Mouse (Mus musculus) forebrain, embryonic 15.5 days (tissue): Measurements from ENCODE around the gene Ptbp3. TPM values are rescaled to one million over a fixed set of nuclear protein-coding genes. Genes with fewer than 3 reads are reported as not detected.
A peak's percentile ranks its signal among the peaks of the same experiment; 100 is the strongest.

Experiments
- ATAC-seq: fragments of 200-750 bp; cut with Nextera tagmentation; replicated peaks from 2 replicates; pipeline ENCODE4 v1.8.0; 2017; ENCODE audit warnings: mild to moderate bottlenecking, moderate TSS enrichment, moderate library complexity
- H3K27ac ChIP-seq: fragments of 300-500 bp; sonication (generic); replicated peaks from 2 replicates; pipeline ENCODE4 v1.5.1; 2015; ENCODE audit warnings: mild to moderate bottlenecking, inconsistent platforms
- H3K27me3 ChIP-seq: fragments of 300-500 bp; sonication (generic); 2 replicates; pipeline ENCODE4 v1.6.1; 2015; ENCODE audit warnings: inconsistent platforms
- H3K36me3 ChIP-seq: fragments of 300-500 bp; sonication (generic); 2 replicates; pipeline ENCODE4 v1.6.1; 2015; ENCODE audit warnings: mild to moderate bottlenecking, inconsistent platforms
- H3K4me1 ChIP-seq: fragments of 300-500 bp; sonication (generic); 2 replicates; pipeline ENCODE4 v1.6.1; 2015; ENCODE audit warnings: inconsistent platforms
- H3K4me2 ChIP-seq: fragments of 300-500 bp; sonication (generic); replicated peaks from 2 replicates; pipeline ENCODE4 v1.6.1; 2015; ENCODE audit warnings: mild to moderate bottlenecking, inconsistent platforms
- H3K4me3 ChIP-seq: fragments of 300-500 bp; sonication (generic); 2 replicates; pipeline ENCODE4 v1.5.1; 2015; ENCODE audit warnings: mild to moderate bottlenecking, inconsistent platforms
- H3K9ac ChIP-seq: fragments of 300-500 bp; sonication (generic); replicated peaks from 2 replicates; pipeline ENCODE4 v1.6.1; 2015; ENCODE audit warnings: mild to moderate bottlenecking, inconsistent platforms
- H3K9me3 ChIP-seq: fragments of 300-500 bp; sonication (generic); 2 replicates; pipeline ENCODE4 v1.6.1; 2016; ENCODE audit warnings: inconsistent platforms
- WGBS: fragments of 180-500 bp; shearing (Covaris S2); methylation state at CpG from one replicate; pipeline ENCODE4 v1.1.7; 2015; ENCODE audit warnings: mixed read lengths; 5-methylcytosine and 5-hydroxymethylcytosine counted together
- polyA plus RNA-seq: library from polyadenylated mRNA; unstranded; fragments of >200 nt; fragmentation: Nextera tagmentation; extraction: Ambion mirVana; gene quantifications from 2 replicates; pipeline ENCODE4 v1.2.1, GENCODE M21; 2015

The Ptbp3 gene
- polyA plus RNA-seq, 1 experiment from 2014 or later = 19.3 TPM

DNA sequence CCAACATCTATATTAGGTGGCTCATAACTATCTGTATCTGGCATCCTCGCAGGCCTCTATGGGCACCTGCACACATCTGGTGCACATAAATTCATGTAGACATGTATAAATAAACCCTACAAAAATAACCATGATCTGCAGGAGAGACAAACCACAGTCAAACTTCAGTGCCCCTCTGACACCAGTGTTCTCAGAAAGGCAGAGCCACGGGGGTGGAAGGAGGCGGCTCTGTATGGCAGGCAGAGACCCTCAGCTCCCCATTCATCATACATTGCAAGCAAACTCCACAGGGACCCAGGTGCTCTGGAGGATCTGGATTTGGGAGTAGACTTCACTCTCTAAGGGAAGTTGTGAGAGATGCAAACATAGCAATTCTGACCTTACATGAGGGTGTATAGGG lies 104.2 kb downstream of the Ptbp3 start:
- no peak overlapping the region for H3K9ac ChIP-seq
- no peak for ATAC-seq
- 93% methylated on average over 3 of the region's 3 CpGs for WGBS

GRCm38 (mm10) chr4:59444085-59444484 lies 105.1 kb downstream of the Ptbp3 start:
- H3K9ac ChIP-seq = no peak overlapping the region
- 74% methylated on average over 4 of the region's 4 CpGs for WGBS

More for the DNA sequence above, 104.2 kb downstream of the Ptbp3 start:
- no peaks in the 10 kb centered on the region for H3K4me1 ChIP-seq
- no peak overlapping the region for H3K27ac ChIP-seq
- no peaks in the 10 kb centered on the region for H3K9me3 ChIP-seq
- H3K27me3 ChIP-seq = 0 out of 2 replicates have a peak, but pooled peaks cover 5% of the 10 kb centered on the region
- no peaks in the 10 kb centered on the region for H3K36me3 ChIP-seq
- no peak overlapping the region for H3K4me2 ChIP-seq
- no peak overlapping the region for H3K4me3 ChIP-seq

DNA sequence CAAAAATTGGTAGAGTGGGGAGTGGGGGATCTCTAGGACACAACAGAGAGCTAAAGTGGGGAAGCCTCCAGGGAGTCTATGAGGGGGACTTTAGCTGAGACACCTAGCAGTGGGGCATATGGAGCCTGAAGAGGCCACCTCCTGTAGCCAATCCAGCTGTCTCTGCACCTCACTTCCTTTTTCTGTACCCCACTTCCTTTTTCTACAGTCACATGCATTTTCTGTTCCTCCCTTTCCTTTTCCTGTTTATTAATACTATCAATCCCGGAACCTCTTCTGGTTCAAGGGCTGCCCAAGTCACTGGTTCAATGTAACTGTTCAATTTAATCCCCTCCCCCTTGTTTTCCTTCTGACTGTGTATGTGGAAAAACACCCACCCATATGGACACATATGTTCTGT lies 107.9 kb downstream of the Ptbp3 start:
- WGBS = 90% methylated on average over 1 of the region's 1 CpGs
- Histone ChIP-seq H3K4me1 (peaks cover 11% of the 10 kb centered on the region; the same call in 1 of the 2 replicates), H3K9ac (no peak overlapping the region), H3K4me3 (no peak overlapping the region), H3K4me2 (no peak overlapping the region), H3K36me3 (no peaks in the 10 kb centered on the region), H3K9me3 (no peaks in the 10 kb centered on the region), H3K27ac (no peak overlapping the region), H3K27me3 (peaks cover 33% of the 10 kb centered on the region)
- ATAC-seq = no peak

More at GRCm38 (mm10) chr4:59444085-59444484, 105.1 kb downstream of the Ptbp3 start:
- Histone ChIP-seq H3K4me3 (no peak overlapping the region), H3K4me1 (no peaks in the 10 kb centered on the region), H3K27ac (no peak overlapping the region), H3K27me3 (peaks cover 14% of the 10 kb centered on the region; the same call in 1 of the 2 replicates), H3K4me2 (no peak overlapping the region), H3K9me3 (no peaks in the 10 kb centered on the region), H3K36me3 (no peaks in the 10 kb centered on the region)
- ATAC-seq = no peak

DNA sequence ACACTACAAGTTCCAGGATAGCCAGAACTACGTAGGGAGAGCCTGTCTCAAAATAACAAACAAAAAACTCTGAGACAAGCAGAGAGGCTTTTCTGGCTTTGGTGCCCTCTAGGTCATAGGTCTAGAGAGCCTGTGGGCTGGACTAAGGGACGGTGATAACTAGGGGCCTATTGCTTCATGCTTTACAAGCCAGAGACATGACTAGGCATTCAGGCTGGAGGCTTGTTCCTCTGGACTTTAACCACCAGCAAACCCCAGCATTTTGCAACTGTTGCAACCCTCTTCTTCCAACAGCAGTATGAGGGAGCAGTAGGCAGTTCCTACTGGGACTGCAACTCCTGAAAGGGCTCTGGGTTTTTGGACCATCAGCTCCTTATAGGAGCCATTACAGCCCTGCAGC lies 109.2 kb downstream of the Ptbp3 start:
- no peaks in the 10 kb centered on the region for H3K36me3 ChIP-seq
- WGBS = 62% methylated on average over 2 of the region's 2 CpGs
- peaks cover 33% of the 10 kb centered on the region for H3K27me3 ChIP-seq
- peaks cover 11% of the 10 kb centered on the region; the same call in 1 of the 2 replicates for H3K4me1 ChIP-seq
- no peak overlapping the region for H3K4me3 ChIP-seq
- H3K9me3 ChIP-seq = no peaks in the 10 kb centered on the region
- no peak overlapping the region for H3K4me2 ChIP-seq
- H3K27ac ChIP-seq = no peak overlapping the region
- H3K9ac ChIP-seq = no peak overlapping the region
- ATAC-seq = no peak

DNA sequence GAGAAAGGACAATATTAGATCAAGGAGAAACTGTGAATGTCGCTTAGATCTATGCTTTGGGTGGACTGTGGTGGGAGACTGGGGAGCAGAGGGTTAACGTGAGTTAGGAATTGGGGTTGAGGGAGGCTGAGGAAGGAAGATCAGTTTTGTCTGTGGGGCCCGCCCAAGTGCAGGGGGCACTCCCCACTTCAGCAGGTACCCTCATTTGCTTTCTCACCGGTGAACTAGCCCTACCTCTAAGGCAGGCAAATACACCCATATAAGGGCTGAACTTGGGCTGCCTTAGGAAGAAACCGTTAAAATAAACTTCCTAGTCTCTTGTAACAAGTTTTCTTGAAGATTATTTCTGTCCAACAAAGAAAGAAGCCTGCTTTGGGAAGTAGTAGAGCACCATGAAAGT lies 110.1 kb downstream of the Ptbp3 start:
- no peaks in the 10 kb centered on the region for H3K36me3 ChIP-seq

GRCm38 (mm10) chr4:59437990-59438854 lies 110.9 kb downstream of the Ptbp3 start, which contains the start of gene Susd1:
Gene Susd1, minus strand, starts transcription at chr4:59438633.
- Histone ChIP-seq H3K4me3 (peak within 1 kb of the TSS; percentile 65), H3K9me3 (no peaks in the 10 kb centered on the region), H3K9ac (peak within 1 kb of the TSS; percentile 50), H3K4me1 (peaks cover 11% of the 10 kb centered on the region; the same call in 1 of the 2 replicates), H3K27ac (no peak within 1 kb of the TSS), H3K36me3 (no peaks in the 10 kb centered on the region), H3K27me3 (peaks cover 33% of the 10 kb centered on the region), H3K4me2 (peak within 1 kb of the TSS; percentile 92)
- peak; percentile 91 for ATAC-seq
- under 1% methylated on average over 74 of the region's 75 CpGs for WGBS

More for the DNA sequence above, 110.1 kb downstream of the Ptbp3 start:
- no peak overlapping the region for H3K4me3 ChIP-seq
- no peak for ATAC-seq
- H3K9ac ChIP-seq = no peak overlapping the region
- H3K27ac ChIP-seq = no peak overlapping the region
- peaks cover 33% of the 10 kb centered on the region for H3K27me3 ChIP-seq
- 36% methylated on average over 5 of the region's 5 CpGs for WGBS
- H3K4me2 ChIP-seq = no peak overlapping the region
- no peaks in the 10 kb centered on the region for H3K9me3 ChIP-seq
- H3K4me1 ChIP-seq = peaks cover 11% of the 10 kb centered on the region; the same call in 1 of the 2 replicates

DNA sequence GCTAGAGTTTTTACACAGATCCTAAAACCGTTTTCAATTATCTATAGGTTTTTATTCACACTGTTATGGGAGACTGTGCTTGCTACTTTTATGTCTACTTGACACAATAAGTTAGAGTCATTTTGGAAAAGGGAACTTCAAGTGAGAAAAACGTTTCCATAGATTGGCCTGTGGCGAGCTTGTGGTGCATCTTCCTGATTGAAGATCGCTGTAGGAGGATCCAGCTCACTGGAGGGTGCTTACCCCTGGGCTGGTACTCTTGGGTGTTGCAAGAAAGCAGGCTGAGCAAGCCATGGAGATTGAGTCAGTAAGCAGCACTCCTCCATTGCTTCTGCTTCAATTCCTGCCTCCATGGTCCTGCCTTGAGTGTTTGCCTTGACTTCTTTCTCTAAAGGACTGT lies 113.2 kb downstream of the Ptbp3 start:
- Histone ChIP-seq H3K4me1 (peaks cover 11% of the 10 kb centered on the region; the same call in 1 of the 2 replicates), H3K4me3 (no peak overlapping the region), H3K9ac (no peak overlapping the region), H3K9me3 (no peaks in the 10 kb centered on the region), H3K36me3 (no peaks in the 10 kb centered on the region), H3K27ac (no peak overlapping the region), H3K27me3 (peaks cover 33% of the 10 kb centered on the region), H3K4me2 (no peak overlapping the region)
- 90% methylated on average over 4 of the region's 4 CpGs for WGBS
- ATAC-seq = no peak

DNA sequence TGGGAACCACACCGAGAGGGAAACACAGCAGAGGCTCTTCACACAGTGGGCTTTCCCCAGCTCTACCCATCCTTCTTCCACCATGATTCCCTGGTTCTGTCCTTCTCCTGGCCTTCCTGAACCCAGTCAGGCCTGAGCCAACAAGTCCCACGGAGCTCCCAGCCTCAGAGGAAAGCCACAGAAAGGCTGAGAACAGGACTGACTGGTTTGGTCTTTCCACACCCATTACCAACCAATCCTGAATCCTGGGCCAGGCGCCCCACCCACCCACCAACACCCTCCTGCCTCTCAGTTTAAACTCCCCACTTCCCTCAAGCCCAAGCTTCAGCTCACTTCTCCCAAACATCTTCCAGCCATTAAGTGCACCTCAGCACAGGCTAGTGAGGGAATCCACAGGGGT lies 115.1 kb downstream of the Ptbp3 start:
- Histone ChIP-seq H3K9me3 (no peaks in the 10 kb centered on the region), H3K27ac (no peak overlapping the region), H3K27me3 (peaks cover 19% of the 10 kb centered on the region), H3K4me1 (peaks cover 11% of the 10 kb centered on the region; the same call in 1 of the 2 replicates), H3K4me2 (no peak overlapping the region), H3K36me3 (no peaks in the 10 kb centered on the region), H3K9ac (no peak overlapping the region), H3K4me3 (no peak overlapping the region)
- 70% methylated on average over 3 of the region's 3 CpGs for WGBS
- no peak for ATAC-seq

DNA sequence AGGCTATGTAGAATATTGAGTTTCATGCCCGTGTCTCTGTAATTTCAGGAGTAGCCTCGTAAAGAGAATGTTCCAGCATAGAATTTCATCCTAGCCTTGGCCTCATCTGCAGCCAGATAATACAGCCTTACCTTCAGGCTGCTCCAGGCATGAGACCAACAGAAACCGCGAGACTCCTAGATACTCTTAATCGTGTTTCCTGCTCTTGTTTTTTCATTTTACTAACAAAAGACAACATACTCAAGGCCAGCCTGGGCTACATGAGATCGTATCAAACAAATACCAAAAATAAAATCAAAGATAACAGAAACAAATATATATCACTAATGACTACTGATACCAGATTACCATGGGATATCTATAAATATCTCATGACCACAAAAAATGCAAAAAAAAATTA lies 120.0 kb downstream of the Ptbp3 start:
- Histone ChIP-seq H3K36me3 (no peaks in the 10 kb centered on the region), H3K4me1 (no peaks in the 10 kb centered on the region), H3K9me3 (no peaks in the 10 kb centered on the region), H3K9ac (no peak overlapping the region), H3K4me2 (no peak overlapping the region), H3K27ac (no peak overlapping the region), H3K27me3 (no peaks in the 10 kb centered on the region), H3K4me3 (no peak overlapping the region)
- 89% methylated on average over 6 of the region's 6 CpGs for WGBS
- no peak for ATAC-seq

DNA sequence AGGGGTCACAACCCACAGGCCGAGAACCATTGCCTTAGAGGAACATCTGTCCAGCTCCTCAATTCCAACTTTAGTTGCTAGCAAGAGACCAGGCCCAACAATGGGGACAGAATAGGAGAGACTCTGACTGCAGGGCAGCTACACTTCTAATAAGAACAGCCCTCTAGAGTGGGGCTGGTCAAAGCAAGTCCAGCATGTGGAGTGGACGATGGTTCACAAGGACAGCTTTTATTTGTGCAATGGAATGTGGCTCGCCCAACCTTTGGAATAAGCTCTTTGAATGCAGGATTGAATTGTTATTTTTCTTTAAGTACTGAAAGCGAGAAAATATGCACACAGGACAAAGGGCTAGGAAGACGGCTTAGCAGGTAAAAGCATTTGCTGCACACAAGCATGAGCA lies 122.7 kb downstream of the Ptbp3 start:
- no peak overlapping the region for H3K9ac ChIP-seq
- WGBS = 75% methylated on average over 5 of the region's 5 CpGs

GRCm38 (mm10) chr4:59422808-59423207 lies 126.4 kb downstream of the Ptbp3 start:
- Histone ChIP-seq H3K9ac (no peak overlapping the region), H3K4me1 (peaks cover 10% of the 10 kb centered on the region; the same call in 1 of the 2 replicates), H3K9me3 (no peaks in the 10 kb centered on the region), H3K36me3 (no peaks in the 10 kb centered on the region), H3K27me3 (no peaks in the 10 kb centered on the region), H3K4me3 (no peak overlapping the region), H3K27ac (no peak overlapping the region), H3K4me2 (no peak overlapping the region)
- no peak for ATAC-seq

More for the DNA sequence above, 122.7 kb downstream of the Ptbp3 start:
- ATAC-seq = no peak
- Histone ChIP-seq H3K27ac (no peak overlapping the region), H3K9me3 (no peaks in the 10 kb centered on the region), H3K36me3 (no peaks in the 10 kb centered on the region), H3K4me1 (peaks cover 10% of the 10 kb centered on the region; the same call in 1 of the 2 replicates), H3K4me2 (no peak overlapping the region), H3K4me3 (no peak overlapping the region), H3K27me3 (no peaks in the 10 kb centered on the region)

GRCm38 (mm10) chr4:59422025-59422783 lies 127.0 kb downstream of the Ptbp3 start:
- peaks cover 10% of the 10 kb centered on the region; the same call in 1 of the 2 replicates for H3K4me1 ChIP-seq

More at GRCm38 (mm10) chr4:59422025-59422783, 127.0 kb downstream of the Ptbp3 start:
- H3K4me3 ChIP-seq = no peak overlapping the region
- no peak overlapping the region for H3K9ac ChIP-seq
- H3K27me3 ChIP-seq = no peaks in the 10 kb centered on the region
- no peaks in the 10 kb centered on the region for H3K36me3 ChIP-seq
- WGBS = 38% methylated on average over 5 of the region's 5 CpGs
- no peak overlapping the region for H3K4me2 ChIP-seq
- H3K9me3 ChIP-seq = no peaks in the 10 kb centered on the region
- no peak overlapping the region for H3K27ac ChIP-seq
- peak; percentile 66 for ATAC-seq
